Comparison of ENCODE assay signal across 9 mouse cellular contexts in the genomic region with DNA sequence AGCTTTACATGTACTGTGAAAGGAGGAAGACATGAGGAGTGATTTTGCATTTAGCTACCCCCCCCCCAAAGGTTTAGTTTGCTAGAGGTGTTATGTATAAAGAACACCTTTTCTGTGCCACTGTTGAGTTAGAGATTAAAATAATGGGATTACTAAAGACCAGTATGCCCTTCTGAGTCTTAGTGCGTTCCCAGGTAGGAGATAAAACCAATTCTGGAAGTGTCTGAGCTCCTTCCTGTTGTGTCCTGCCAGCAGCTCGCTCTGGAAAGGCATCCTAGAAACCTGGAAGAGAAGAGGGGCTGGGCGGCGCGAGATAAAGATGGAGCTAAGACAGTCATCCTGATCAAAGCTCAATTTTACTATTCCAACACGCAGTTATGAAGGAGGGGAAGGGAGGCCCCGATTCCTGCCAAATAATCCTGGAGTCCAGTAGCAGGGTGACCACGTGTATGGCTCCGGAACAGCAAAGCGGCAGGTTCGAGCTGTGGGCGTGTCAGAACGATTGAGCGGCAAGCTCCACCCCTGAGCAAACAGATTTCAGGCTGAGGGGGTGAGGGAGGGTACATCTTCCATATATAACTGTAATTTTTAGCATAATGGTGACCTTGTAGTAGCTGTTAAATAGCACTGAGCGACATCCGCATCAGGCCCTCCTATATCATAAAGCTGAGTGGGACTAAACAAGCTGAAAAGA. TPM values are rescaled to one million over a fixed set of nuclear protein-coding genes. Genes with fewer than 3 reads are reported as not detected.
A peak's percentile ranks its signal among the peaks of the same experiment; 100 is the strongest.
DNase-seq lines count a peak whose midpoint lies in the region; ATAC-seq and TF ChIP-seq lines count a peak whose summit lies in the region.
"Had no signal": no experiment of that assay in that cellular context is flagged by ENCODE, and none has a peak within 500 bp of the region (broad histone marks: within the 10 kb centered on the region; RNA-seq: fewer than 3 reads in every experiment).

No protein-coding gene starts in this region.

- no peak overlapping the region for H3K9ac ChIP-seq in heart, embryonic 15.5 days
- H3K9ac ChIP-seq in liver, adult 2 months (ENCODE audit: low read depth, low read length) = no peak overlapping the region

- DNase-seq in heart, postnatal 4 days = no peak
- DNase-seq in testis, postnatal 14 days (ENCODE audit: low spot score) = no peak
- peak; percentile 58 for DNase-seq in liver, adult 2 months (ENCODE audit: extremely low read depth, low read depth, low spot score)
- DNase-seq in right cerebral cortex, postnatal 10 days (ENCODE audit: low spot score in 2 of 2) = no peak
- no peak for DNase-seq in left cerebral cortex, adult 11 months (ENCODE audit: low spot score)
- DNase-seq: thymus, postnatal 14 days had no signal

- 5% methylated on average over 16 of the region's 16 CpGs for WGBS in heart, embryonic 15.5 days
- WGBS in liver, adult 2 months = 6% methylated on average over 16 of the region's 16 CpGs

- peak overlapping the region; percentile 2; the same call in 1 of the 2 replicates for H3K27ac ChIP-seq in heart, embryonic 15.5 days
- 0 out of 2 replicates have a peak overlapping the region, but pooled peaks have one; percentile 21 for H3K27ac ChIP-seq in testis, adult 2 months (ENCODE audit: control insufficient read depth, insufficient read depth, low read depth, low read length)
- H3K27ac ChIP-seq in liver, adult 2 months (replicated peaks; ENCODE audit: insufficient read depth, low read depth, low read length) = no peak overlapping the region

- H3K4me3 ChIP-seq in heart, embryonic 15.5 days = peak overlapping the region; percentile 15; the same call in 1 of the 2 replicates
- peak overlapping the region; percentile 65 for H3K4me3 ChIP-seq in testis, adult 2 months (ENCODE audit: control insufficient read depth, low read depth, low read length)
- H3K4me3 ChIP-seq in liver, adult 2 months (ENCODE audit: insufficient read depth, low read depth, low read length) = no peak overlapping the region

- H3K79me2 ChIP-seq in liver, adult 2 months (ENCODE audit: control insufficient read depth, insufficient read depth, low read length) = no peaks in the 10 kb centered on the region

- no peaks in the 10 kb centered on the region for H3K36me3 ChIP-seq in heart, embryonic 15.5 days
- H3K36me3 ChIP-seq in testis, adult 2 months (ENCODE audit: control insufficient read depth, insufficient read depth, low read length) = no peaks in the 10 kb centered on the region
- H3K36me3 ChIP-seq in liver, adult 2 months (ENCODE audit: control insufficient read depth, insufficient read depth, low read length) = no peaks in the 10 kb centered on the region

- peaks cover 17% of the 10 kb centered on the region for H3K4me1 ChIP-seq in heart, embryonic 15.5 days (replicated peaks)
- peaks cover 11% of the 10 kb centered on the region for H3K4me1 ChIP-seq in testis, adult 2 months (ENCODE audit: control insufficient read depth, insufficient read depth, low read length)
- H3K4me1 ChIP-seq in liver, adult 2 months (ENCODE audit: control insufficient read depth, insufficient read depth, low read length) = peaks cover 3% of the 10 kb centered on the region; the same call in 1 of the 2 replicates

- TF ChIP-seq CTCF in testis, adult 2 months (IDR thresholded peaks at IDR 0.05; ENCODE audit: control insufficient read depth, insufficient read depth, insufficient replicate concordance, low read depth, low read length) = no peak
- TF ChIP-seq CTCF in liver, adult 2 months (IDR thresholded peaks at IDR 0.05; ENCODE audit: low read depth, low read length) = no peak

- no peaks in the 10 kb centered on the region for H3K9me3 ChIP-seq in heart, embryonic 15.5 days (replicated peaks)

- H3K27me3 ChIP-seq in heart, embryonic 15.5 days = no peaks in the 10 kb centered on the region
- no peaks in the 10 kb centered on the region for H3K27me3 ChIP-seq in testis, adult 2 months (ENCODE audit: control insufficient read depth, insufficient read depth, low read length)
- no peaks in the 10 kb centered on the region for H3K27me3 ChIP-seq in liver, adult 2 months (ENCODE audit: control insufficient read depth, insufficient read depth, low read length)

- ATAC-seq in heart, embryonic 15.5 days (replicated peaks; ENCODE audit: insufficient number of reproducible peaks, insufficient read depth, low FRiP score, low read depth) = no peak

- peak overlapping the region; percentile 43 for H3K4me2 ChIP-seq in heart, embryonic 15.5 days

- TF ChIP-seq POLR2A in testis, adult 2 months (IDR thresholded peaks at IDR 0.05; ENCODE audit: control insufficient read depth, low read depth, low read length) = no peak
- no peak for TF ChIP-seq POLR2A in liver, adult 2 months (IDR thresholded peaks at IDR 0.05; ENCODE audit: extremely low read depth, insufficient read depth, low read length)

RNA-seq across cellular contexts. Expression of gene Tex14, which starts 40.0 kb away (rescaled TPM):
- polyA plus RNA-seq in heart, embryonic 15.5 days (2015; fragmentation: Nextera tagmentation; extraction: Ambion mirVana) = 0.24 and 0.27 TPM in 2 replicates
- total RNA-seq in heart, postnatal 4 days (2021) = not detected
- 26.0 and 28.4 TPM in 2 replicates for polyA plus RNA-seq in testis, adult 2 months (2012; rRNA removed)
- total RNA-seq in liver, adult 2 months (2014; rRNA removed) = 0.07 and 0.28 TPM in 2 replicates
- polyA plus RNA-seq in liver, adult 2 months (2012; rRNA removed) = 0.02 TPM in 1 of 2 replicates, not detected in the other
- total RNA-seq: gastrocnemius, adult 8-10 months had no signal

RNA-seq across cellular contexts. Expression of gene Rad51c, which starts 40.1 kb away (rescaled TPM):
- polyA plus RNA-seq in heart, embryonic 15.5 days (2015; fragmentation: Nextera tagmentation; extraction: Ambion mirVana) = 8.5 and 9.5 TPM in 2 replicates
- total RNA-seq in heart, postnatal 4 days (2021) = 10 to 100 TPM; 10.5 to 11.1 TPM
- polyA plus RNA-seq in testis, adult 2 months (2012; rRNA removed) = 14.2 and 16.4 TPM in 2 replicates
- 0.28 and 0.67 TPM in 2 replicates for total RNA-seq in liver, adult 2 months (2014; rRNA removed)
- 0.16 and 0.32 TPM in 2 replicates for polyA plus RNA-seq in liver, adult 2 months (2012; rRNA removed)

Comparison
In these comparisons a context has a peak if more than half of its experiments do, and no peak if none do; other contexts are left out.
1. RNA of gene Tex14, which starts 40.0 kb away (polyA plus RNA-seq): 26.0 to 28.4 TPM in testis, adult 2 months; 0.24 to 0.27 TPM in heart, embryonic 15.5 days and 0.02 TPM in liver, adult 2 months; every median in the first group is over 10 times any median in the second.